Mouse (Mus musculus) heart, adult 11 months (tissue): Measurements from ENCODE around the gene Pglyrp3.
"Not testable (repeated sequence)": the region's sequence is repeated elsewhere in the genome, so short reads cannot be mapped to it uniquely, and the experiment has no call there.

Experiments
- DNase-seq: peaks from one replicate; pipeline ENCODE4 v3.0.0; 2022

Pglyrp3 gene

DNA sequence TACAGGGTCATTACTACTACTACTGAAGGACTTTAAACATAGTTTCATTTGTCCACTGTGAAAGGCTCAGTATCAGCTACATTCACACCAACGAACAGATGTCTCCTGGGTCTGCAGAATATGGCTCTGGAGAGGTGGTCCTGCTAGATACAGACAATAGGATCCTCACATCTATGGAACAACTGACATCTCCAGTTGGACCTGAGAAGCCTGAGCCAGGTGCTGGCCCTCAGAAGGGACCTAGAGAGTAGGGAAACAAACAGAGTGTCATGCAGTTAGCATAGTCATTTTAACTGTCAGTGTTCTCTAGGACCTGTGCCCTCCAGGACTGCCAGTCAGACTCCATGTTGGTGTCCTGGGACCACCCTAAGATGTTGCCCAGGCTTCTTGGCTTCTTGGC is at the start of gene Pglyrp3:
Pglyrp3 (plus strand) TSS at position 301 of the 400 bp plus-strand sequence.
- no peak for DNase-seq

DNA sequence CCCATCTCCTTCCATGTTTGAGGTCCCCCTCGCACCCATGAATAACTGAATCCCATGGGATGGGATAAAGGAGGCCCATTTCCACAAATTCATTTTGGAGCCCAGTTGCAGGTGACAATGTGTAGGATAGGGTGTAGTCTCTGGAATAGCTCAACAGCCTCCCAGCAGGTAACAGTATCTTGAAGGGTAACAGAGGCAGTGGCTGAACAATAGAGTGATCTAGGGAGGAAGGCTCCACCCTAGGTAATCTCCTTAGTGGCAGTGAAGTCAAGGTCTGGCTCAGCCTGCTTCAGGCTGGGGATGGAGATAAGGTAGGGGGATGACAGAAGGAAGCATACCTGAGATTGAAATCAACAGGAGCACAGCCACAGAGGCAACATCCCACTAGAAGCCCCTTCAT is 3.4 kb upstream of the Pglyrp3 start:
- no peak for DNase-seq

- not testable (repeated sequence) for DNase-seq
Measured at GRCm38 (mm10) chr3:92024541-92024940, 10.2 kb downstream of the Pglyrp3 start.

DNA sequence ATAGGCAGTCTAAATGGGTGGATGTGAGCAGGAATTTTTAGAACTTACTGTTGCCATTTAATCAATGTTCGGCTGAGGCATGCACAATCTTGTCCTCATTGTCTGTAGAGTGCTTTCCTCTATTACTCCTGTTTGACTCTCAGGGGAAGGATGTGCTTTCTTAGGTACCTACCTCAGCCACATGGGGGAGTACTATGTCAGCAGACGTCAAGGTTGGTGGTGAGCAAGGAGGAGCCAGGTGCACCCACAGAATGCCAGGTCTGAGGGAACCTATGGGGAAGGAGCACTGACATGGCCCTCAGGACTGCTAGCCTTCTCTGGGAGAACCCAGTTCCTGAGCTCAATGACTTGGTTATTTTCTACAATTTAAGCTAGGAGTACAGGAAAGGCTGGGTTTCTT is 18.8 kb downstream of the Pglyrp3 start:
- no peak for DNase-seq

DNA sequence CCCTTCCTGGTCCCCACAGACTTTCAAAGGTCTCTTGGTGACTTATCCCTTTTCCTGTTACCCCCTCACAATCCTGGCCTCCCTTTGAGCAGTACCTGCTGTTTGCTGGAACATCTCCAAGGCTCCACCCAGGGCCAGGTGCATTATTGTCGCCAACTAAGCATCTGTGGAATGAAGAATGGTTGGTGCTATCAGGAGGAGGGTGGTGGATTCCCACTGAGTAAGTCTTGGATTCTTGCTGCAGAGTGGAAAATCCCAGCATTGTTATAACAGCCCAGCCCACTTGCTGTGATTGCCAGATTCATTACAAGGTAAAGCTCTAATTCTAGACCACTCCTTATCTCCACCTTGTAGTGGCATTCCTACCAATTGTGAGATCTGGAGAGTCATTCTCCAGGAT is 19.5 kb downstream of the Pglyrp3 start:
- no peak for DNase-seq

DNA sequence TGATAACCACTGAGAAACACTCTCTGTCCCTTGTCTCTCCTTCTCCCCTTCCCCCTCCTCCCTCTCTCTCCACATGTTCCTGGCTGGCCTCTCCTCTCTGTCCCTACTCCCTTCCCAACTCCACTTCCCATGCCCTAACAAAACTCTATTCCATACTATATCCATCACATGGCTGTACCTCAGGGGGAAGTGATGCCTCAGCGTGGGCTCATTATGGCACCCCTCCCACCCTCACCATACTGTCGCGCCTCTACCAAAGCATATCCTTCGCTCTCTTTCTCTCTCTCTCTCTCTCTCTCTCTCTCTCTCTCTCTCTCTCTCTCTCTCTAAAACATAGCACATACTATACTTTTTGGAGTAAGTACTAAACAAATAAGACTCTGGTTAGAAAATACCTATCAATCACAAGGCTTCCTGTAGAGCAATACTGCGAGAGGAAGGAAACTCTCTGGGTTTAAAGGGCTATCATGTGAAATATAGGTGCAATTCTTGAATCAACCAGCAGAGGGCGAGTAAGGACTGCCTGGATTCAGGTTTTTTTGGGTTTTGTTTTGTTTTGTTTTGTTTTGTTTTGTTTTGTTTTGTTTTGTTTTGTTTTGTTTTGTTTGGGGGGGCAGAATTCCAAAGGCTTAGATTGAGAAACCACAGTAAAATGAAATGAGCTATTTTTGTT is 36.1 kb downstream of the Pglyrp3 start:
- DNase-seq: no peak

GRCm38 (mm10) chr3:92080462-92081284 is 66.3 kb downstream of the Pglyrp3 start:
- peak; percentile 97 for DNase-seq
